Mouse (Mus musculus): ENCODE data around the gene Pdia4. TPM values are rescaled to one million over a fixed set of nuclear protein-coding genes. Genes with fewer than 3 reads are reported as not detected.
"Not testable (repeated sequence)": the region's sequence is repeated elsewhere in the genome, so short reads cannot be mapped to it uniquely, and the experiment has no call there.

The Pdia4 gene
- polyA plus RNA-seq, 1 experiment from 2014 or later = 163 TPM

- not testable (repeated sequence) for H3K4me3 ChIP-seq; H3K9me3 ChIP-seq; ATAC-seq (ENCODE audit: low FRiP score, low read depth); H3K9ac ChIP-seq; H3K4me1 ChIP-seq (replicated peaks); H3K4me2 ChIP-seq; H3K36me3 ChIP-seq; H3K27me3 ChIP-seq; H3K27ac ChIP-seq (replicated peaks)
- 2% methylated on average over 12 of the region's 44 CpGs for WGBS
Measured at GRCm38 (mm10) chr6:47753144-47753543, 60.1 kb downstream of the Pdia4 start.

DNA sequence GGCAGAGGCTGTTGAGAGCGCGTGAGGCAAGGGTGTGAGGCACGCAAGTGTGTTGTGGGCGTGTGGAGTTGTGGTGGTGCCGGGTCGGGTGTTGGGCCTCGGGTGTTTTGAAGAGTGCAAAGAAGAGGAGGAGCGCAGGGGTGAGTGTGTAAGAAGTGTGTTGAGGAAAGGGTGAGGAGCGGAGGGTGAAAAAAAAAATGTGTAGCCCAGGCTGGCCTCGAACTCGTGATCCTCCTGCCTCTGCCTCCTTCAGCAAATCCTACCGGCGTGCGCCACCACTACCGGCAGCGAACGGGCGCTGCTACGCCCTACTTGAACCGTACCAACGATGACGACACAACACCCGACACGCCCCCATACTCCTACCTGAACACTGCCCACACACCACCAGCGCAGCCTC is 64.9 kb downstream of the Pdia4 start:
- 9% methylated on average over 12 of the region's 25 CpGs for WGBS

GRCm38 (mm10) chr6:47747886-47748285 is 65.3 kb downstream of the Pdia4 start:
- H3K4me2 ChIP-seq; H3K4me1 ChIP-seq (replicated peaks); ATAC-seq (ENCODE audit: low FRiP score, low read depth); H3K4me3 ChIP-seq; H3K27ac ChIP-seq (replicated peaks); H3K36me3 ChIP-seq; H3K9ac ChIP-seq; H3K27me3 ChIP-seq; H3K9me3 ChIP-seq: not testable (repeated sequence)
- 83% methylated on average over 4 of the region's 8 CpGs for WGBS

More for the DNA sequence above, 64.9 kb downstream of the Pdia4 start:
- not testable (repeated sequence) for ATAC-seq (ENCODE audit: low FRiP score, low read depth); H3K9me3 ChIP-seq; H3K27me3 ChIP-seq; H3K36me3 ChIP-seq; H3K4me1 ChIP-seq (replicated peaks); H3K9ac ChIP-seq; H3K27ac ChIP-seq (replicated peaks)
- H3K4me2 ChIP-seq = peak overlapping the region; percentile 38
- H3K4me3 ChIP-seq = peak overlapping the region; percentile 14; the same call in 1 of the 2 replicates

MicroRNAs within 50 kb of the gene (microRNA counts, 519-probe panel; counts per million panel counts)
- microRNA mmu-miR-704 = not detected

Small RNAs within 50 kb of the gene (microRNA-seq; reads per million reads assigned to microRNA genes)
- gene Mir704 = not detected

Other genes starting within 250 kb of the Pdia4 start
- gene Ezh2, start 218.1 kb downstream of the Pdia4 start, polyA plus RNA-seq (2015; fragmentation: Nextera tagmentation; extraction: Ambion mirVana) = 53.0 and 73.2 TPM in 2 replicates
- gene Zfp786, start 17.4 kb upstream of the Pdia4 start, polyA plus RNA-seq (2015; fragmentation: Nextera tagmentation; extraction: Ambion mirVana) = 14.7 and 15.3 TPM in 2 replicates
- gene Zfp398, start 22.2 kb upstream of the Pdia4 start, polyA plus RNA-seq (2015; fragmentation: Nextera tagmentation; extraction: Ambion mirVana) = 18.5 and 18.7 TPM in 2 replicates
- 23.9 and 26.2 TPM in 2 replicates for gene Zfp282, start 63.8 kb upstream of the Pdia4 start, polyA plus RNA-seq (2015; fragmentation: Nextera tagmentation; extraction: Ambion mirVana)
- 16.9 TPM in 2 replicates for gene Zfp212, start 107.0 kb upstream of the Pdia4 start, polyA plus RNA-seq (2015; fragmentation: Nextera tagmentation; extraction: Ambion mirVana)
- gene Zfp956, start 140.0 kb upstream of the Pdia4 start, polyA plus RNA-seq (2015; fragmentation: Nextera tagmentation; extraction: Ambion mirVana) = 19.6 and 23.0 TPM in 2 replicates
- 14.7 and 14.8 TPM in 2 replicates for gene Zfp777, start 235.5 kb upstream of the Pdia4 start, polyA plus RNA-seq (2015; fragmentation: Nextera tagmentation; extraction: Ambion mirVana)